Mouse (Mus musculus) embryonic facial prominence, embryonic 10.5 days (tissue): ENCODE measurements around the gene Rnd2. TPM values are rescaled to one million over a fixed set of nuclear protein-coding genes. Genes with fewer than 3 reads are reported as not detected.

Experiments used
- microRNA-seq: library from miRNA; unstranded; fragments of <30 nt; microRNA quantifications from one replicate; pipeline ENCODE4, GENCODE M21; 2017
- polyA plus RNA-seq: library from polyadenylated mRNA; unstranded; fragments of >200 nt; fragmentation: Nextera tagmentation; extraction: Ambion mirVana; gene quantifications from 2 replicates; pipeline ENCODE4 v1.2.1, GENCODE M21; 2016

Gene Rnd2
- polyA plus RNA-seq, 1 experiment from 2014 or later = 16.5 TPM

Small RNAs within 50 kb of the gene (microRNA-seq; reads per million reads assigned to microRNA genes)
- not detected for gene Mir6929

Other genes with a start within 250 kb of the Rnd2 start
- 13.3 and 14.5 TPM in 2 replicates for gene Ezh1, start 238.5 kb upstream of the Rnd2 start, polyA plus RNA-seq
- gene Ramp2, start 219.0 kb upstream of the Rnd2 start, polyA plus RNA-seq = 66.4 and 68.4 TPM in 2 replicates
- 124 TPM in 2 replicates for gene Vps25, start 211.3 kb upstream of the Rnd2 start, polyA plus RNA-seq
- gene Wnk4, start 204.4 kb upstream of the Rnd2 start, polyA plus RNA-seq = 6.0 and 8.3 TPM in 2 replicates
- 1.3 and 1.4 TPM in 2 replicates for gene Cntd1, start 186.0 kb upstream of the Rnd2 start, polyA plus RNA-seq
- gene Coa3, start 185.9 kb upstream of the Rnd2 start, polyA plus RNA-seq = 200 and 203 TPM in 2 replicates
- 141 and 154 TPM in 2 replicates for gene Becn1, start 162.7 kb upstream of the Rnd2 start, polyA plus RNA-seq
- 189 and 203 TPM in 2 replicates for gene Psme3, start 148.8 kb upstream of the Rnd2 start, polyA plus RNA-seq
- 2.6 and 3.4 TPM in 2 replicates for gene Aoc2, start 139.9 kb upstream of the Rnd2 start, polyA plus RNA-seq
- 0.04 TPM in 1 of 2 replicates, not detected in the other for gene Aoc3, start 134.4 kb upstream of the Rnd2 start, polyA plus RNA-seq
- gene G6pc, start 97.4 kb upstream of the Rnd2 start, polyA plus RNA-seq = not detected in 2 replicates
- 102 and 110 TPM in 2 replicates for gene Aarsd1, start 47.4 kb upstream of the Rnd2 start, polyA plus RNA-seq
- 12.6 and 13.1 TPM in 2 replicates for gene Gm27029, start 40.2 kb upstream of the Rnd2 start, polyA plus RNA-seq
- 17.5 and 21.4 TPM in 2 replicates for gene Rundc1, start 39.9 kb upstream of the Rnd2 start, polyA plus RNA-seq
- gene Ptges3l, start 39.7 kb upstream of the Rnd2 start, polyA plus RNA-seq = 3.9 and 4.7 TPM in 2 replicates
- 469 and 481 TPM in 2 replicates for gene Rpl27, start 22.7 kb upstream of the Rnd2 start, polyA plus RNA-seq
- gene Ifi35, start 16.6 kb upstream of the Rnd2 start, polyA plus RNA-seq = 2.1 and 3.1 TPM in 2 replicates
- gene Vat1, start 1.2 kb downstream of the Rnd2 start, polyA plus RNA-seq = 21.3 and 29.6 TPM in 2 replicates
- 23.7 and 27.0 TPM in 2 replicates for gene Brca1, start 87.0 kb downstream of the Rnd2 start, polyA plus RNA-seq
- 68.0 and 70.0 TPM in 2 replicates for gene Nbr1, start 87.2 kb downstream of the Rnd2 start, polyA plus RNA-seq
- gene Tmem106a, start 117.2 kb downstream of the Rnd2 start, polyA plus RNA-seq = 1.5 and 2.1 TPM in 2 replicates
- gene Gm11634, start 134.3 kb downstream of the Rnd2 start, polyA plus RNA-seq = not detected in 2 replicates
- gene Rdm1, start 162.2 kb downstream of the Rnd2 start, polyA plus RNA-seq = 28.2 and 29.4 TPM in 2 replicates
- 3.3 and 5.1 TPM in 2 replicates for gene Arl4d, start 200.5 kb downstream of the Rnd2 start, polyA plus RNA-seq